Mouse (Mus musculus) spleen, postnatal 10 days (tissue): ENCODE measurements around the gene Olfr186.
"Not testable (repeated sequence)": the region's sequence is repeated elsewhere in the genome, so short reads cannot be mapped to it uniquely, and the experiment has no call there.

Experiments used
- DNase-seq, 2 experiments: peaks; one replicate each; pipeline ENCODE4 v3.0.0; 2021 to 2022; ENCODE audit warnings: low spot score in 2 of 2

Olfr186 gene

DNA sequence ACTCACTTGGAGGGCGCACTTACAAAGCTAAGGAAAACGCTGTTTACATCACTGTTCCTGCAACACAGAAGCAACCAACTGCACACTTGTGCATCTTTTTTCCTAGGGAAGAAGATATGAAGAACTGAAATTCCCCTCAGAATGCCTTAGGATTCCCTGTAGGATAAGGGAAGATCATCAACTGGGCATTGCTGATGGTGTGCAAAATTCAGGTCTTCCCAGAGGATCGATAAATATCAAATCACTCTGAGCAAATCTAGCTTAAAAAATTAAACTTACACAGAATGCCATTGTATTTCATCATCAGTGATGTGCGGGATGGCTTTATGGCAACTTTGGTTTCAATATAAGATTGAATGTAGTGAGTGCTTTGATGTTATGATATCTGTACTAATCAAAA lies at the start of gene Olfr186:
Gene Olfr186 (minus strand): TSS at position 101 of the 400 bp plus-strand sequence.
- DNase-seq: no peak

DNA sequence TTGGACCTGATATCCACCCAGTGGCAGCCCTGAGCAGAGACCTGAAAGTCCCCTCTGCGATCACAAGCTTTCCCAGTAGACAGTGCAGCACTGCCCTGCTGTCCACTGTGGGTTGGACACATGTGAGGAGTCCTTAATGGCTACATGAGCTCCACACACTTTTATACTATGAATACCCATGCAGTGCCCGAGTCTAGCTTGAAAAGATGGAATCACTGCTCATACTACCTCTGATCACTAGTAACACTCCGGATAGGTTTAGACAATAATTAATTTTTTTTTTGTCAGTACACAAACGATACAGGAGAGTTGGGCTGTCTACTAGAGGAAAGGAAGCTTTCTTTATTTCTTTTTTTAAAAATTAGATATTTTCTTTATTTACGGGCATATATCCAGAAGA lies 47.8 kb upstream of the Olfr186 start, which contains the start of gene Olfr190:
Gene Olfr190 (minus strand): TSS at position 101 of the 400 bp plus-strand sequence.
- DNase-seq: no peak

DNA sequence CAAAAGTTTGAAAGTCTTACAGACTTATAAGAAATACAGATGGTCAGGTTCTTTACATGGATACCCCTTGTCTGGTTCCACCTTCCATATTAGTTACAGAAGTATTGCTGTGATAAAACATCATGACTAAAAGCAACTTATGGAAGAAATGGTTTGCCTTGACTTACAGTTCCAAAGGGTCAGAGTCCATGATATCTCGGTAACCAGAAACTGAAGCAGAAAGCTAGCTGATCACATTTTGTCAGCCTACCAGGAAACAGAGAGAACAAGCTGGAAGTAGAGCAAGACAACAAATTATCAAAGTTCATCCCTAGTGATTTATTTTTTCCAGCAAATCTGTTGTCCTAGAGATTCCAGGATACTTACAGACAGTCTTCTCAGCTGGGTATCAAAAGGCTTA lies 43.4 kb upstream of the Olfr186 start:
- DNase-seq: no peak

DNA sequence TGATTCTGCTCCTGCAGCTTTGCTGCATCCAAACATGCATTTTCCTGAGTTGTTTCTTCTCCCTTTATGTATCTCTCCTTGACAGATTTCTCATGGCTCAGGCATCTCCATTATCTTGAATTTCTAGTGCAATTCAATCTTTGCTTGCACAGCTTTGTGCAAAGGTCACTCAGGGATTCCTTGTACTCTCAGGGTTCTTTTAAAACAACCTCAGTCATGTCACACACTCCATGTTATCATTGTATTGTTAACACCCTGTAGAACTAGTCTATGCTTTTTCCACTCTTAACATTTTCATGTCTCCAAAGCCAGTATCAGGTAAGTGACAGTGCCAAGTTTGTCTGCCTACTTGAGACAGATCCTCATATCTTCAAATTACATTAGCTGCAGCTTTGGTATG lies 41.7 kb upstream of the Olfr186 start:
- DNase-seq: no peak

DNA sequence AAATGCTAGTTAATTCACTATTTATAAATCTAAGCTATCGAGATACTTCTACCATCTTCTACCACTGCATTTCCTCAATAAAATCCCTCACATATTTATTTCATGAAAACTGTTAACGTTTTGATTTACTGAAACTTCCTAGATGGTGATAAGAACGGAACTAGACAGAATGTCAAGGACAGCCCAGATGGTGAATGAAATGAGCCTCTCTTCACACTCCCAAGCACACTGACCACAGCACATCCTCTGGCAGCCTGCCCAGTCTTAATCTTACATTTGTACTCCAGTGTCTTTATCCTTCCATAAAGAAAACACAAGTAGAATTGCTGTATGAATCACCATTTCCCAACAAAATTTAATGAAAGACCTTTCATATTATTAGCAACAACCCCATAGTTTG lies 32.3 kb upstream of the Olfr186 start:
- DNase-seq: not testable (repeated sequence)

DNA sequence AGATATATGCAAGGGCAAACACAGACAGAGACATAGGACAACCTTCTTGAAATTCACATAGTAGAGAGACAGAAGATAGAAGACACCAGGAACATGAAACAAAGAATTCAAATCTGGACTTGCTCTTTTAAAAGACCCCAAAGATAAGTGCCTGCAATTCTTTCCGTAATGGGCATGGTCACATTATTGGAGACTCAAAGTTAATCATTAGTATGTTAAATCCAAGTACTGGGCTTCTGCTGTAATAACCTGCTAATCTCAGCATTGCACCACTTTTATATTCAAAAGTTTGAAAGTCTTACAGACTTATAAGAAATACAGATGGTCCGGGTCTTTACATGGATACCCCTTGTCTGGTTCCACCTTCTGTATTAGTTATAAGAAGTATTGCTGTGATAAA lies 19.2 kb upstream of the Olfr186 start:
- DNase-seq: not testable (repeated sequence)

DNA sequence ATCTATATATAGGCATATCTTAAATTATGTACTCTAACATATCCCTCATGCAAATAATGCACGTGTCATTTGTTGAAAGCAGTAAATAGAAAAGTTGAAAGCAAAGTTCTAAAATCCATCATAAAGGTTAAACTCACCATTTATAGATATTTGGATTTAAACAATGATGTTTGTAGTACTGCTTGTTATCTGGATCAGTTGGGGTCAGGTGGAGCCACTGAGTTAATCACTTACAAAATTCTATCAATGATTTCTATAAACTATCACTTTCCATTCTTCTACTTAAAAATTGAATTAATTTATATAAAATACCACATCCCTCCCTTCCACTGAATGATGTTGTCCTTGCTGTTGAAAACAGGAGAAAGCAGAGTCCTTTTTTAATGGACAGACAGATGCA lies 18.8 kb upstream of the Olfr186 start:
- DNase-seq: no peak

DNA sequence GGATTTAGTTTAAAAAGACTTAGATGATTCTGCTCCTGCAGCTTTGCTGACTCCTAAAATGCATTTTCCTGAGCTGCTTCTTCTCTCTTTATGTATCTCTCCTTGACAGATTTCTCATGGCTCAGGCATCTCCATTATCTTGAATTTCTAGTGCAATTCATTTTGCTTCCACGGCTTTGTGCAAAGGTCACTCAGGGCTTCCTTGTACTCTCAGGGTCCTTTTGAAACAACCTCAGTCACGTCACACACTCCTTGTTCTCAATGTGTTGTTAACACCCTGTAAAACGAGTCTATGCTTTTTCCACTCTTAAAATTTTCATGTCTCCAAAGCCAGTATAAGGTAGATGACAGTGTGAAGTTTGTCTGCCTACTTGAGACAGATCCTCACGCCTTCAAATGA lies 17.5 kb upstream of the Olfr186 start:
- DNase-seq: no peak

DNA sequence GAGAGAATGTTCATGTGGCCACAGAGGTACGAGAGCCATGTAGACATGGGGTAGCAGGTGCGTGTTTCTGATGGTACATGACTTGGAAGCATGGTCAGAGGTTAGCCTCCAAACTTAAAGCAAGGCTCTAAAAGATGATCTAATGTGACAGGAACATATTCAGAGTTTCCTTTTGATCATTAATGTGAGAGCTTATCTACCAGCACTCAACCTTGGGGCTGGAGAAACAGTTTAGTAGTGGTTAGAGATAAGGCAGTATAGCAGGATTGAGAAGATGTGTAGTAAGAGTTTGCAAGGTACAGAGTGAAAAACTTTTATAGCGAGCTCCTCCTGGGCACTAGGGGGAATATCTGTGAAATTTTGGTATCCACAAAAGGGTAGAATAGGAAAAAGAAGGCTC lies 15.7 kb upstream of the Olfr186 start:
- DNase-seq: no peak

DNA sequence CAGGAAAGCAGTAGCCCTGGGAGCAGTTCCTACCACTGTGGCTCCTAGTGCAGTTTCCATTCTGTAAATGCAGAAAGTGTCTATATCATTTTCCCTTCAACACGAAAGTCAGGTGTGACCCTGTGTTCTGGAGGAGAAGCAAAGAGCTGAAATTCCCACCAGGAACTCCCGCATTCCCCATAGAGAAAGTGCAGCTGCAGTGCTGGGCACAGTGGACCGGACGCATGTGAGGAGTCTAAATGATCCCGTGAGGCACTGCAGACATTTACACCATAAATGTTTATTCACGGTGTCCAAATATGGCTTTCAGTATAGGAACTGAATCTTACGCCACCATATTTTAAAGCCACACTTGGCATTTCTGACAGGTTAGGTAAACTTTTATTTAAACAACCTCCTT lies 9.6 kb upstream of the Olfr186 start, which contains the start of gene Olfr187:
Gene Olfr187 (minus strand): TSS at position 58 of the 400 bp plus-strand sequence.
- no peak for DNase-seq

DNA sequence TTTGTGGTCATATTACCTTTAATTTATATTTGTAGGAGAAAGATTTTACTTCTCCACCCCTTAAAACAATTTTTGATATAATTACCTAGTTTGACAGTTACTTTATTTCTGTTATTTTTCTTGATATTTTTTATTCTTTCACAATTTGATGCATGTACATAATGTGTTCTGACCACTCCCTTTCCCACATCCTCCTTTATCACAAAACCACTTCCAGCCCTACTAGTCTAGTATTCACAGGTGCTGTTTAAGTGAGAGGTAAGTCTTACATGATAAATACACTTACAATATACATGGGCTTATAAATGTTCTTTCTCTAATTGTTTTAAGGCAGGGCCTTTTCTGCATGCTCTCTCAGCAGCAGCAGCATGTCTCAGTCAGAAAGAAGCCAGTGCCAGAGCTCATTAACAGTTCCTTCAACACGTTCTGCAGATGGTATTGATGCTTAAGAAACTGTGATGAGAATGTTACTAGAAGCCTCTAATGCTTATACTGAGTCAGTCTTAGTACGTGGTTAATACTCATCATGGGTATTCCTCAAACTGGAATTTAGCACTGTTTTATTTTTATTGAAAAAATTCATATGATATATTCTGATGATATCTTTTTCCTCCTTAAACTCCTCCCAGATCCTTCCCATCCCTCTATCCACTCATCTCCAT lies 16.6 kb downstream of the Olfr186 start:
- no peak for DNase-seq

DNA sequence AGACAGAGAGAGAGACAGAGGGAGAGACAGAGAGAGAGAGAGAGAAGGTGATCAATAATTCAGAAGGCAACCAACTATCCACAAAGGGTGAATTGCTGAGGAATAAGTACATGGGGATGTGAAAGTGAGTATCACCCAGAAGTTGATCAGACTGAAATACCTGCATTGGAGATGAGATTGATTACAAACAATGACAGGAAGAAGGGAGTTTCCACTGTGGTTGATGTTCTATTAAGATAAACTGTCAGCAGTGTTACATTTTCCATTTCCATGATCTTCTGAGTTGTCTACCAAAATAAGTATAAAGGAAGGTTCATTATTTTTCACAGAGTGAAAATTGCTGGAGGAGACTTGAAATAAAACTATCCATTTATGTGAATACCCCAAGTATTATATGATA lies 22.9 kb downstream of the Olfr186 start:
- no peak for DNase-seq

DNA sequence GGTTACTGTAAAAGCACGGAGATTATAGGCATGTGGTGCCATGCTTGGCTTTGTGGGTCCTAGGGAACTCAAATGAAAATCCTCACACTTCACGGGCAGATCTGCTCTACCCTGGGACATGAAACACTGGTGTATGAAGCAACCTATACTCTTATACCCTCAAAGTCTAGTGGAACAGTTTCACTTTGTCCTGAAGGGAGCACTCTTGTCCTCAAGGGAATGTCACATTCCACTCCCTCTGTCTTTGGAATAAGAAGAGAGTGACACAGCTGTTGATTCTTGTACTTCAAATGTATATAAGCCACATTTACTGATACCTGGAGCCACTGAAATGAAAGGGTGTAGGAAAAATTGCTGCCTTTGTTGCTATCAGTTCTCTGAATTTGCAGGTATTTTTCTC lies 35.0 kb downstream of the Olfr186 start, which contains the start of gene Olfr183:
Gene Olfr183 (plus strand): TSS at position 301 of the 400 bp plus-strand sequence.
- DNase-seq: no peak
